Mouse (Mus musculus): ENCODE results near the gene Btg4.

GRCm38 (mm10) chr9:51021123-51021795 lies 39.4 kb upstream of the Btg4 start:
- no peak for TF ChIP-seq CTCF (IDR thresholded peaks at IDR 0.05; ENCODE audit: low read depth)
- TF ChIP-seq EP300 (IDR thresholded peaks at IDR 0.05; ENCODE audit: low read depth) = no peak

Data from heart, postnatal 0 days (tissue).